ENCODE assay signal across 17 mouse cellular contexts in the genomic region with DNA sequence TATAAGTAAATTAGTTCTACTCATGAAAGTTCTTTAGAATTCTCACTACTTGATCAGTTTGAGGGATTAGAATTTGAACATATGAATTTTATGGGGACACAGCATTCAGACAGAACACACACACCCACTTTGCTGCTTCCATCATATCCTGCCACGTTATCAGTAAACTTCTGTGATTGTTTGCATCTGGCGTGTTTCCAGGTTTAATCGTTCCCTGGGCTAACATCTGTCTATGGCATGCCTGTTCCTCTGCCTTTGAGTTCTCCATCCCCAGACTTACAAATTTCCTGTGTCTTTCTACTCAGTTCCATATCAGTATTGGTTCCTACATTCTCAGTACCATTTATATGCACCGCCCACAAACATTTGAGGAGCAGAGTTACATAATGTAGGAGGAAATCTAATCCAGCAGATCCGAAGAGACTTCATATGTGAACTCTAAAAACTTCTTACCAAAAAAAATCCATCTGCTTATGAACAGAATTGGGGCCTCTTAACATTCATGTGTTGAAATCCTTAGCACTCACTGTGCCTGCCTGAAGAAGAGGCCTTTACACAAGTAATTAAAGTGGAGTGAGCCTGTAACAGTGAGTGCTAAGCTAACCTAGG. TPM values are rescaled to one million over a fixed set of nuclear protein-coding genes. Genes with fewer than 3 reads are reported as not detected.
DNase-seq lines count a peak whose midpoint lies in the region; ATAC-seq and TF ChIP-seq lines count a peak whose summit lies in the region.
"Had no signal": no experiment of that assay in that cellular context is flagged by ENCODE, and none has a peak within 500 bp of the region (broad histone marks: within the 10 kb centered on the region; RNA-seq: fewer than 3 reads in every experiment).

No protein-coding gene starts in this region.

- no peak overlapping the region for H3K4me2 ChIP-seq in heart, embryonic 13.5 days
- no peak overlapping the region for H3K4me2 ChIP-seq in lung, postnatal 0 days (replicated peaks; ENCODE audit: low read depth, low read length)
- H3K4me2 ChIP-seq: limb, embryonic 12.5 days had no signal

- no peak for DNase-seq in heart, embryonic 10.5 days (ENCODE audit: low spot score)
- DNase-seq in right cerebral cortex, adult 18-20 months: peak; percentile 46
- no peak for DNase-seq in right cerebral cortex, adult 2 months (ENCODE audit: low spot score in 2 of 2)
- DNase-seq in lung, postnatal 0 days (ENCODE audit: low spot score): peak; percentile 53
- no peak for DNase-seq in spleen, adult 18-20 months
- DNase-seq in kidney, postnatal 10 days: no peak
- no peak for DNase-seq in neural tube, embryonic 10.5 days (ENCODE audit: extremely low spot score, low spot score)
- DNase-seq: adrenal gland, adult 2 months; cerebellum, adult 9-11 months; gastrocnemius, postnatal 36 days; kidney, adult 8-10 months; right cerebral cortex, postnatal 14 days had no signal

- 0 out of 2 replicates have a peak overlapping the region, but pooled peaks have one; percentile 9 for H3K27ac ChIP-seq in heart, embryonic 13.5 days (replicated peaks)
- H3K27ac ChIP-seq in heart, embryonic 10.5 days: no peak overlapping the region
- H3K27ac ChIP-seq in lung, postnatal 0 days (ENCODE audit: low read length): no peak overlapping the region
- H3K27ac ChIP-seq: embryonic facial prominence, embryonic 10.5 days; limb, embryonic 12.5 days had no signal

- WGBS in heart, embryonic 13.5 days: 47% methylated on average over 5 of the region's 5 CpGs
- 56% methylated on average over 5 of the region's 5 CpGs for WGBS in heart, embryonic 10.5 days
- WGBS in lung, postnatal 0 days: 29% methylated on average over 5 of the region's 5 CpGs

- no peak for TF ChIP-seq CTCF in lung, postnatal 0 days (IDR thresholded peaks at IDR 0.05)

- no peaks in the 10 kb centered on the region for H3K27me3 ChIP-seq in heart, embryonic 13.5 days (replicated peaks)
- H3K27me3 ChIP-seq in heart, embryonic 10.5 days (ENCODE audit: insufficient read depth, poor library complexity, severe bottlenecking): no peaks in the 10 kb centered on the region
- no peaks in the 10 kb centered on the region for H3K27me3 ChIP-seq in lung, postnatal 0 days (replicated peaks; ENCODE audit: insufficient read depth, low read length)
- H3K27me3 ChIP-seq: limb, embryonic 12.5 days; megakaryocyte, embryonic 14.5 days had no signal

- no peaks in the 10 kb centered on the region for H3K36me3 ChIP-seq in heart, embryonic 13.5 days
- no peaks in the 10 kb centered on the region for H3K36me3 ChIP-seq in heart, embryonic 10.5 days
- no peaks in the 10 kb centered on the region for H3K36me3 ChIP-seq in lung, postnatal 0 days (ENCODE audit: insufficient read depth, low read length)
- H3K36me3 ChIP-seq: embryonic facial prominence, embryonic 10.5 days; limb, embryonic 12.5 days had no signal

- no peaks in the 10 kb centered on the region for H3K9me3 ChIP-seq in heart, embryonic 13.5 days
- H3K9me3 ChIP-seq in heart, embryonic 10.5 days: no peaks in the 10 kb centered on the region
- no peaks in the 10 kb centered on the region for H3K9me3 ChIP-seq in lung, postnatal 0 days (ENCODE audit: low read length)
- H3K9me3 ChIP-seq: embryonic facial prominence, embryonic 10.5 days; limb, embryonic 12.5 days; megakaryocyte, embryonic 14.5 days had no signal

- H3K4me3 ChIP-seq in heart, embryonic 13.5 days: no peak overlapping the region
- no peak overlapping the region for H3K4me3 ChIP-seq in heart, embryonic 10.5 days
- H3K4me3 ChIP-seq in lung, postnatal 0 days (ENCODE audit: low read depth, low read length): no peak overlapping the region
- H3K4me3 ChIP-seq: embryonic facial prominence, embryonic 10.5 days; limb, embryonic 12.5 days; megakaryocyte, embryonic 14.5 days had no signal

- H3K4me1 ChIP-seq in heart, embryonic 13.5 days: peaks cover 19% of the 10 kb centered on the region
- peaks cover 5% of the 10 kb centered on the region; the same call in 1 of the 2 replicates for H3K4me1 ChIP-seq in heart, embryonic 10.5 days
- H3K4me1 ChIP-seq in lung, postnatal 0 days (ENCODE audit: insufficient read depth, low read depth, low read length): peaks cover 7% of the 10 kb centered on the region; the same call in 1 of the 2 replicates
- H3K4me1 ChIP-seq: embryonic facial prominence, embryonic 10.5 days; limb, embryonic 12.5 days had no signal

- no peak for ATAC-seq in heart, embryonic 13.5 days (ENCODE audit: extremely low read depth, insufficient number of reproducible peaks, low FRiP score, low TSS enrichment)
- peak; percentile 46; the same call in 1 of the 2 replicates for ATAC-seq in lung, postnatal 0 days
- ATAC-seq: hindbrain, embryonic 16.5 days had no signal

- no peak overlapping the region for H3K9ac ChIP-seq in heart, embryonic 13.5 days
- H3K9ac ChIP-seq in lung, postnatal 0 days (replicated peaks; ENCODE audit: low read depth): no peak overlapping the region
- H3K9ac ChIP-seq: limb, embryonic 12.5 days had no signal

- TF ChIP-seq EP300 in lung, postnatal 0 days (IDR thresholded peaks at IDR 0.05): peak; percentile 80

RNA-seq across cellular contexts. Expression of a gene that starts 7.2 kb away (rescaled TPM):
- polyA plus RNA-seq in heart, embryonic 13.5 days (2015; fragmentation: Nextera tagmentation; extraction: Ambion mirVana): 82.8 and 91.1 TPM in 2 replicates
- polyA plus RNA-seq in heart, embryonic 10.5 days (2016; fragmentation: Nextera tagmentation; extraction: Ambion mirVana): 106 and 129 TPM in 2 replicates
- 277 and 282 TPM in 2 replicates for polyA plus RNA-seq in lung, postnatal 0 days (2015; fragmentation: Nextera tagmentation; extraction: Ambion mirVana)

Comparison
In these comparisons a context has a peak if more than half of its experiments do, and no peak if none do; other contexts are left out.
1. DNase-seq: peak in right cerebral cortex, adult 18-20 months (single experiment) and lung, postnatal 0 days (single experiment); none in heart, embryonic 10.5 days (single experiment), right cerebral cortex, adult 2 months (0 of 2), spleen, adult 18-20 months (0 of 2), kidney, postnatal 10 days (single experiment) and neural tube, embryonic 10.5 days (single experiment).